Mouse (Mus musculus) forebrain, embryonic 16.5 days (tissue): ENCODE results near the gene Sult2b1. TPM values are rescaled to one million over a fixed set of nuclear protein-coding genes. Genes with fewer than 3 reads are reported as not detected.

Source experiments
- ATAC-seq: fragments of 200-750 bp; cut with Nextera tagmentation; 2 replicates; pipeline ENCODE4 v1.8.0; 2017; ENCODE audit warnings: mild to moderate bottlenecking, moderate library complexity
- H3K27ac ChIP-seq: fragments of 300-500 bp; sonication (generic); 2 replicates; pipeline ENCODE4 v1.5.1; 2014; ENCODE audit warnings: low read length, control low read depth
- H3K27me3 ChIP-seq: fragments of 300-500 bp; sonication (generic); replicated peaks from 2 replicates; pipeline ENCODE4 v1.6.1; 2014; ENCODE audit warnings: low read length; ENCODE audit not compliant: control insufficient read depth, insufficient read depth
- H3K36me3 ChIP-seq: fragments of 300-500 bp; sonication (generic); 2 replicates; pipeline ENCODE4 v1.6.1; 2014; ENCODE audit not compliant: control insufficient read depth, insufficient read depth
- H3K4me1 ChIP-seq: fragments of 300-500 bp; sonication (generic); replicated peaks from 2 replicates; pipeline ENCODE4 v1.6.1; 2014; ENCODE audit warnings: low read length; ENCODE audit not compliant: control insufficient read depth, insufficient read depth
- H3K4me2 ChIP-seq: fragments of 300-500 bp; sonication (generic); 2 replicates; pipeline ENCODE4 v1.6.1; 2014; ENCODE audit warnings: mild to moderate bottlenecking, low read length, control low read depth
- H3K4me3 ChIP-seq: fragments of 300-500 bp; sonication (generic); replicated peaks from 2 replicates; pipeline ENCODE4 v1.5.1; 2014; ENCODE audit warnings: mild to moderate bottlenecking, low read length, control low read depth
- H3K9ac ChIP-seq: fragments of 300-500 bp; sonication (generic); replicated peaks from 2 replicates; pipeline ENCODE4 v1.6.1; 2014; ENCODE audit warnings: low read depth, low read length, control low read depth
- H3K9me3 ChIP-seq: fragments of 300-500 bp; sonication (generic); 2 replicates; pipeline ENCODE4 v1.6.1; 2016; ENCODE audit warnings: low read length; ENCODE audit not compliant: control insufficient read depth
- WGBS: fragments of 180-500 bp; shearing (Covaris S2); extraction: QIAGEN DNeasy Blood & Tissue Kit; methylation state at CpG from one replicate; pipeline ENCODE4 v1.1.7; 2014; 5-methylcytosine and 5-hydroxymethylcytosine counted together
- polyA plus RNA-seq: library from polyadenylated mRNA; unstranded; fragments of >200 nt; fragmentation: Nextera tagmentation; extraction: Ambion mirVana; gene quantifications from 2 replicates; pipeline ENCODE4 v1.2.1, GENCODE M21; 2015

Gene Sult2b1
- 5.5 and 7.1 TPM in 2 replicates for polyA plus RNA-seq

- Histone ChIP-seq H3K4me2 (peak within 1 kb of the TSS; percentile 93), H3K4me3 (peak within 1 kb of the TSS; percentile 95), H3K27ac (peak within 1 kb of the TSS; percentile 98), H3K27me3 (no peaks in the 10 kb centered on the region), H3K9ac (peak within 1 kb of the TSS; percentile 92), H3K4me1 (peaks cover 21% of the 10 kb centered on the region), H3K9me3 (peaks cover under 1% of the 10 kb centered on the region; the same call in 1 of the 2 replicates), H3K36me3 (peaks cover 20% of the 10 kb centered on the region)
- WGBS: 15% methylated on average over 20 of the region's 20 CpGs
- peak; percentile 63 for ATAC-seq
Measured at GRCm38 (mm10) chr7:45784524-45785372, at the start of gene Sult2b1. TSS of gene Sult2b1 (minus strand) at chr7:45784669.

DNA sequence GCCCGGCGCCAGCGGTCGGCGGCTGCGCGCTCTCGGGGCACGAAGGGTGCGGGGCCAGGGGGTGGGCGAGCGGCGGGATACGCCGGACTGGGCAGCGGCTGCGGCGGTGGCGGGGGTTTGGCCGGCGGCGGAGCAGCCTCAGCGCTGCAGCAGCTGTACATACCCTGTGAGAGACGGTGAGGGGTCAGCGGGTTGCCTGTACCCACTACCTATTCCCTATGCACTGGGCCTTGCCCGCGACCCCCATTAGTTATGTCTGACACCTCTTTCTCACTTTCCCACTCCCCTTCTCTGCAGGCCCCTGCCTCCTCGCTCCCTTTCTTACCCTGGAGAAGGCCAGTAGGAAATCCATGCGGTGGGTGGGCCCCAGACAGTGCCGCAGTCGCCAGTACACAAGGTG is 49.5 kb upstream of the Sult2b1 start:
- H3K9ac ChIP-seq: peak overlapping the region; percentile 24

DNA sequence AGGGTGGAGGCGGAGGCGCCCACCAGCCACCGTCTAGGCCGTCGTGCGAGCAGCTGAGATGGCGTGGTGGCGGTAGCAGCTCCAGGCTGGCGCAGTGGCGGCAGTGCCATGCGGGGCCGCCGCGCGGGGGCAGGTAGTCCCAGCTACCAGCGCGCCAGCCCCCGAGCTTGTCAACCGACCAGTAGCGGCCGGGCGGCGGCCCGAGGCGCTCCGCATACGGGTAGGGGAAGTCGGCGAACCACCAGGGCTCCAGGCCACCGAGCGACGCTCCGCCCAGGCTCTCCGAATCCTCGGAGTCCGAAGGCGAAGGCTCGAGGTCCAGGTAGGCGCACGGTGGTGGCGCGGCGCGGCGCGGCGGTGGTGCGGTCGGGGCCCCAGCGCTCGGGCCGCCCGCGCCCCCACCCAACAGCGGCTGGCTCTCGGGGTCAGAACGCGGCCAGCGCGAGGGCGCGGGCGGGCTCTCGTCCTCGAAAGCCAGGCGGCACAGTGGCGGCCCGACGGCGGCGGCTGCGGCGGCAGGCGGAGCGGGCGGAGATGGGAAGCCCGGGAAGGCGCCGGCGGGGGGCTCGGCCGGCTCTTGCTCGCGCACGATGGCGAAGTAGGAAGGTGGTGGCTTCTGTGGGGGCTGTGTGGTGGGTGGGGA is 48.8 kb upstream of the Sult2b1 start:
- Histone ChIP-seq H3K4me1 (peaks cover 24% of the 10 kb centered on the region), H3K36me3 (no peaks in the 10 kb centered on the region), H3K9ac (peak overlapping the region; percentile 24; the same call in 1 of the 2 replicates), H3K4me3 (peak overlapping the region; percentile 33), H3K27me3 (peaks cover 52% of the 10 kb centered on the region), H3K4me2 (peak overlapping the region; percentile 33), H3K27ac (no peak overlapping the region), H3K9me3 (no peaks in the 10 kb centered on the region)
- WGBS: under 1% methylated on average over 73 of the region's 86 CpGs
- ATAC-seq: no peak

More for the DNA sequence above, 49.5 kb upstream of the Sult2b1 start:
- peaks cover 24% of the 10 kb centered on the region for H3K4me1 ChIP-seq
- H3K9me3 ChIP-seq: no peaks in the 10 kb centered on the region
- H3K4me2 ChIP-seq: peak overlapping the region; percentile 33
- 2% methylated on average over 29 of the region's 31 CpGs for WGBS
- ATAC-seq: no peak
- H3K27me3 ChIP-seq: peaks cover 52% of the 10 kb centered on the region
- no peaks in the 10 kb centered on the region for H3K36me3 ChIP-seq
- H3K27ac ChIP-seq: no peak overlapping the region
- peak overlapping the region; percentile 33 for H3K4me3 ChIP-seq

DNA sequence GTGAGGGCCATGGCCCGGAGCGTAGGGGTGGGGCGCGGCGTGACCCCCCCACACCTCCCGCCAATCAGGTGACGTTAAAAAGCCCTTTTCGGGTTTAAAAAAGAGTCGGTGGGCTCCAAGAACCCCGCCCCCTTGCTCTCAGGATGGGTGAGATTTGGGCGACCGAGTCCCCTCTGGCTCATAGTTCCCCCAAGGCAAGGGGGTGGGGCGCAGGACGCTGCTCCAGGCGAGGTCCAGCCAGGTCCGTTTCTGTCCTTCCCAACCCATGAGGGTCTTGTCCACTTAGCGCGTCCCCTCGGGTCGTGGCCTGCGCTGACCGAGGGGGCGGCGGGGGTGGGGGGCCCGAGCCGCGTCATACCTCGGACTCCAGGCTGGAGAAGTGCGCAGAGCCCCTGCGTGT is 48.0 kb upstream of the Sult2b1 start:
- Histone ChIP-seq H3K9me3 (no peaks in the 10 kb centered on the region), H3K36me3 (no peaks in the 10 kb centered on the region), H3K27ac (no peak overlapping the region), H3K4me2 (peak overlapping the region; percentile 33), H3K4me3 (peak overlapping the region; percentile 33), H3K27me3 (peaks cover 52% of the 10 kb centered on the region), H3K4me1 (peaks cover 24% of the 10 kb centered on the region), H3K9ac (no peak overlapping the region)
- no peak for ATAC-seq
- WGBS: 8% methylated on average over 30 of the region's 30 CpGs

- H3K27ac ChIP-seq: no peak overlapping the region; the same call in 1 of the 2 replicates
- H3K9ac ChIP-seq: no peak overlapping the region; the same call in 1 of the 2 replicates
- peak; percentile 10 for ATAC-seq
- peak overlapping the region; percentile 63 for H3K4me2 ChIP-seq
- peaks cover 24% of the 10 kb centered on the region for H3K4me1 ChIP-seq
- peak overlapping the region; percentile 70 for H3K4me3 ChIP-seq
- peaks cover 6% of the 10 kb centered on the region for H3K36me3 ChIP-seq
- peaks cover 46% of the 10 kb centered on the region for H3K27me3 ChIP-seq
- WGBS: 19% methylated on average over 5 of the region's 5 CpGs
- H3K9me3 ChIP-seq: no peaks in the 10 kb centered on the region
Measured at GRCm38 (mm10) chr7:45831128-45831525, 46.7 kb upstream of the Sult2b1 start.

GRCm38 (mm10) chr7:45830427-45831127 is 46.1 kb upstream of the Sult2b1 start, which contains the start of gene Grwd1:
TSS of gene Grwd1 (minus strand) at chr7:45830944.
- Histone ChIP-seq H3K36me3 (peaks cover 9% of the 10 kb centered on the region), H3K4me3 (peak within 1 kb of the TSS; percentile 70), H3K4me1 (peaks cover 24% of the 10 kb centered on the region), H3K4me2 (peak within 1 kb of the TSS; percentile 63), H3K9me3 (no peaks in the 10 kb centered on the region), H3K27ac (peak within 1 kb of the TSS; percentile 88), H3K9ac (peak within 1 kb of the TSS; percentile 58), H3K27me3 (peaks cover 42% of the 10 kb centered on the region)
- ATAC-seq: peak; percentile 93
- under 1% methylated on average over 35 of the region's 35 CpGs for WGBS

GRCm38 (mm10) chr7:45826631-45827030 is 42.2 kb upstream of the Sult2b1 start:
- no peaks in the 10 kb centered on the region for H3K9me3 ChIP-seq
- H3K4me1 ChIP-seq: peaks cover 11% of the 10 kb centered on the region
- H3K4me2 ChIP-seq: no peak overlapping the region
- H3K4me3 ChIP-seq: no peak overlapping the region
- peaks cover 16% of the 10 kb centered on the region for H3K36me3 ChIP-seq
- ATAC-seq: no peak
- no peak overlapping the region for H3K9ac ChIP-seq
- H3K27me3 ChIP-seq: peaks cover 2% of the 10 kb centered on the region
- no peak overlapping the region for H3K27ac ChIP-seq
- WGBS: 88% methylated on average over 7 of the region's 7 CpGs

DNA sequence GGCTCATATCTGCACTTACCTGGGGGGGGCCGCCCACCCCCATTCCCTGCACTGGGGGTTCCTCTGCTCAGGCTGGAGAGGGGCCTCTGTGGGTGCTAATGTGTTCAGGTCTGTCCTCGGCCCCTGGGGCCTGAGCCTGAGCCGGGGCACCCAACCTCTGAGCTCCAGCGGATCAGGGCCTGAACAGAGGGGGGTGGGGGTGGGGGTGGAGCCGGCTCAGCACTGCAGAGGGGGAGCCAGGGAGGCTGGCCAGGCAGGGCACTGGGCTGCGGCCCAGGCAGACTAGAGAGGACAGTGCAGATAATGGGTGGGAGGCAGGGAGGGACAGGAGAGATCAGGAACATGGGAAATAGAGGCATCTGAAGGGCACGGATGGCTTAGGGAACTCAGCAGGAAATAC is 40.1 kb upstream of the Sult2b1 start, which contains the start of gene Kcnj14:
TSS of gene Kcnj14 (minus strand) at position 185 of the 400 bp plus-strand sequence.
- ATAC-seq: no peak
- Histone ChIP-seq H3K9ac (no peak within 1 kb of the TSS), H3K4me1 (peaks cover 2% of the 10 kb centered on the region), H3K36me3 (peaks cover 16% of the 10 kb centered on the region), H3K4me3 (no peak within 1 kb of the TSS), H3K9me3 (no peaks in the 10 kb centered on the region), H3K4me2 (no peak within 1 kb of the TSS), H3K27me3 (no peaks in the 10 kb centered on the region), H3K27ac (no peak within 1 kb of the TSS)
- WGBS: 68% methylated on average over 7 of the region's 7 CpGs

DNA sequence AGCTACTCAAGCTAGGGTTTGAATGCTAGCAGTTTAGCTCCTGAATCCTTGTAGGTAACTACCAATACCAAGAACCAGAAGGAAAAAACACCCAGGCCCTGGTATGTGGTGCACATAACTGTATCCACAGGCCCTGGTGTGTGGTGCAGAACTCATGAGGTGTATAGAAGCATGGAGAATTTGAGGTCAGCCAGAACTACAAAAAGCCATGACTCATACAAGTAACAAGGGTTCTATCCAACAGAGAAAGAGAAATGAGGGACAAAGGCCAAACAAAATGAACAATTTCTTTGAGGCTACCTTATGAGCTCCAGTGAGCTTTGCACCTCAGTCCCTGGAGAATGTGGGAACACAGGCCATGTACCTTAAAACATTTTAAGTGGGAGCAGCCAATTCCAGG is 36.4 kb upstream of the Sult2b1 start:
- H3K27ac ChIP-seq: no peak overlapping the region
- no peak for ATAC-seq
- no peak overlapping the region for H3K9ac ChIP-seq
- H3K27me3 ChIP-seq: no peaks in the 10 kb centered on the region
- no peaks in the 10 kb centered on the region for H3K9me3 ChIP-seq
- no peak overlapping the region for H3K4me3 ChIP-seq
- no peaks in the 10 kb centered on the region for H3K4me1 ChIP-seq
- H3K36me3 ChIP-seq: peaks cover 10% of the 10 kb centered on the region
- no peak overlapping the region for H3K4me2 ChIP-seq
